Mouse (Mus musculus) splenic B cell, adult 2 months (primary cell): ENCODE data around the gene Grk2.
"Not testable (repeated sequence)": the region's sequence is repeated elsewhere in the genome, so short reads cannot be mapped to it uniquely, and the experiment has no call there.

Experiments
- DNase-seq: peaks from one replicate; pipeline ENCODE4 v3.0.0-alpha.2; 2011; ENCODE audit warnings: low read depth, low spot score
- H3K27me3 ChIP-seq: 2 replicates; pipeline ENCODE4 v1.6.1; 2012; ENCODE audit warnings: mild to moderate bottlenecking, low read length, moderate library complexity, mixed read lengths; ENCODE audit not compliant: control insufficient read depth, poor library complexity, insufficient read depth, severe bottlenecking
- H3K36me3 ChIP-seq: 2 replicates; pipeline ENCODE4 v1.6.1; 2012; ENCODE audit warnings: mild to moderate bottlenecking, low read length, moderate library complexity, mixed read lengths; ENCODE audit not compliant: control insufficient read depth, poor library complexity, insufficient read depth, severe bottlenecking

Grk2 gene

GRCm38 (mm10) chr19:4265956-4266355 is 40.1 kb downstream of the Grk2 start:
- Histone ChIP-seq H3K36me3 (no peaks in the 10 kb centered on the region; the same call in 1 of the 2 replicates), H3K27me3 (no peaks in the 10 kb centered on the region)
- DNase-seq, result peak; percentile 53

- H3K36me3 ChIP-seq, result no peaks in the 10 kb centered on the region; the same call in 1 of the 2 replicates
- H3K27me3 ChIP-seq, result no peaks in the 10 kb centered on the region
- DNase-seq, result no peak
Observed at GRCm38 (mm10) chr19:4264171-4264780, 41.7 kb downstream of the Grk2 start.

- Histone ChIP-seq H3K27me3 (no peaks in the 10 kb centered on the region), H3K36me3 (no peaks in the 10 kb centered on the region; the same call in 1 of the 2 replicates)
- DNase-seq, result no peak
Observed at GRCm38 (mm10) chr19:4263702-4264101, 42.3 kb downstream of the Grk2 start.

GRCm38 (mm10) chr19:4262756-4263155 is 43.3 kb downstream of the Grk2 start:
- DNase-seq, result no peak
- Histone ChIP-seq H3K27me3 (no peaks in the 10 kb centered on the region), H3K36me3 (no peaks in the 10 kb centered on the region; the same call in 1 of the 2 replicates)

GRCm38 (mm10) chr19:4261038-4261698 is 44.9 kb downstream of the Grk2 start:
- no peaks in the 10 kb centered on the region; the same call in 1 of the 2 replicates for H3K36me3 ChIP-seq
- H3K27me3 ChIP-seq, result no peaks in the 10 kb centered on the region
- DNase-seq, result peak; percentile 62

GRCm38 (mm10) chr19:4257897-4258252 is 48.1 kb downstream of the Grk2 start:
- H3K27me3 ChIP-seq, result no peaks in the 10 kb centered on the region
- H3K36me3 ChIP-seq, result no peaks in the 10 kb centered on the region
- no peak for DNase-seq

- Histone ChIP-seq H3K36me3 (no peaks in the 10 kb centered on the region), H3K27me3 (no peaks in the 10 kb centered on the region)
- DNase-seq, result peak; percentile 97
Observed at GRCm38 (mm10) chr19:4257216-4257896, 48.7 kb downstream of the Grk2 start.

GRCm38 (mm10) chr19:4255583-4256162 is 50.3 kb downstream of the Grk2 start:
- no peaks in the 10 kb centered on the region for H3K36me3 ChIP-seq
- no peaks in the 10 kb centered on the region for H3K27me3 ChIP-seq
- peak; percentile 54 for DNase-seq

GRCm38 (mm10) chr19:4254230-4254629 is 51.8 kb downstream of the Grk2 start:
- no peaks in the 10 kb centered on the region for H3K36me3 ChIP-seq
- H3K27me3 ChIP-seq, result no peaks in the 10 kb centered on the region
- DNase-seq, result no peak

- not testable (repeated sequence) for H3K36me3 ChIP-seq, H3K27me3 ChIP-seq, DNase-seq
Observed at GRCm38 (mm10) chr19:4248683-4249082, 57.3 kb downstream of the Grk2 start.

- Histone ChIP-seq H3K27me3 (no peaks in the 10 kb centered on the region), H3K36me3 (no peaks in the 10 kb centered on the region)
- peak; percentile 66 for DNase-seq
Observed at GRCm38 (mm10) chr19:4247010-4247409, 59.0 kb downstream of the Grk2 start.

GRCm38 (mm10) chr19:4244775-4245174 is 61.2 kb downstream of the Grk2 start:
- Histone ChIP-seq H3K27me3 (no peaks in the 10 kb centered on the region), H3K36me3 (no peaks in the 10 kb centered on the region)
- DNase-seq, result no peak

GRCm38 (mm10) chr19:4242416-4242815 is 63.6 kb downstream of the Grk2 start:
- peak; percentile 63 for DNase-seq
- no peaks in the 10 kb centered on the region for H3K27me3 ChIP-seq
- H3K36me3 ChIP-seq, result no peaks in the 10 kb centered on the region

- Histone ChIP-seq H3K27me3 (no peaks in the 10 kb centered on the region), H3K36me3 (no peaks in the 10 kb centered on the region)
- no peak for DNase-seq
Observed at GRCm38 (mm10) chr19:4240247-4240668, 65.8 kb downstream of the Grk2 start.
